Mouse (Mus musculus) brain, embryonic 14.5 days (tissue): Measurements from ENCODE around the gene Tmed6.

Experiments
- CTCF ChIP-seq: fragments of 200-500 bp; IDR thresholded peaks from 2 replicates; pipeline ENCODE4 v1.5.1; 2012; ENCODE audit warnings: inconsistent platforms, mild to moderate bottlenecking, moderate library complexity, borderline replicate concordance; ENCODE audit not compliant: insufficient read depth, insufficient read length; ENCODE audit errors: extremely low read depth
- POLR2A ChIP-seq: fragments of 200-500 bp; IDR thresholded peaks from 2 replicates; pipeline ENCODE4 v1.6.1; 2012; ENCODE audit warnings: mild to moderate bottlenecking, inconsistent platforms, borderline replicate concordance; ENCODE audit not compliant: poor library complexity, insufficient read depth, insufficient read length, severe bottlenecking; ENCODE audit errors: extremely low read depth

DNA sequence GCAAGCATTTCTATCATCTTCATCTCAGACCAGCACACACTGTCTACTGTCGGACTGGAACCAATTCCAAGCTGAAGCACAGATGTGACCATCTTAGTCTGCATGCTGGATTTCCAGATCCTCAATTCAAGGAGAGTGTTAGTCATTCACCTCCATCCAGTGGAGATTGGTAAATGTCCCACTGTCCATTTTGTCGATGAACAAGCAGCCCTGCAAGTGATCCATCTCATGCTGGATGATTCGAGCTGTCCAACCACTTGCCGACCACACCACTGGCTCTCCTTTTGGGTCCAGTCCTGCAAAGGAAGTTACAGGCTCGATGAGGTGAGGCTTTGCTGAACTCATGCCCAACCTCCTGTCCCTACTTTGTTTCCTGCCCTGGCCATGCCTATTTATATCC, 18.5 kb downstream of the Tmed6 start:
- no peak for TF ChIP-seq CTCF
- no peak for TF ChIP-seq POLR2A
